Mouse (Mus musculus) neural tube, embryonic 14.5 days (tissue): ENCODE results near the gene Olfr148. TPM values are rescaled to one million over a fixed set of nuclear protein-coding genes. Genes with fewer than 3 reads are reported as not detected.

ENCODE experiments used
- ATAC-seq: fragments of 200-750 bp; cut with Nextera tagmentation; 2 replicates; pipeline ENCODE4 v1.8.0; 2017; ENCODE audit warnings: low read depth, mild to moderate bottlenecking, moderate TSS enrichment, moderate library complexity
- H3K27ac ChIP-seq: fragments of 300-500 bp; sonication (generic); 2 replicates; pipeline ENCODE4 v1.5.1; 2014; ENCODE audit warnings: low read depth, mild to moderate bottlenecking, control low read depth, low read length, moderate library complexity, mixed read lengths
- H3K27me3 ChIP-seq: fragments of 300-500 bp; sonication (generic); 2 replicates; pipeline ENCODE4 v1.6.1; 2014; ENCODE audit warnings: low read length; ENCODE audit not compliant: control insufficient read depth, insufficient read depth
- H3K36me3 ChIP-seq: fragments of 300-500 bp; sonication (generic); 2 replicates; pipeline ENCODE4 v1.6.1; 2014; ENCODE audit warnings: low read length, mixed read lengths; ENCODE audit not compliant: control insufficient read depth, insufficient read depth
- H3K4me1 ChIP-seq: fragments of 300-500 bp; sonication (generic); 2 replicates; pipeline ENCODE4 v1.6.1; 2014; ENCODE audit warnings: low read length; ENCODE audit not compliant: control insufficient read depth, insufficient read depth
- H3K4me2 ChIP-seq: fragments of 300-500 bp; sonication (generic); 2 replicates; pipeline ENCODE4 v1.6.1; 2014; ENCODE audit warnings: mild to moderate bottlenecking, low read depth, low read length, control low read depth
- H3K4me3 ChIP-seq: fragments of 300-500 bp; sonication (generic); 2 replicates; pipeline ENCODE4 v1.5.1; 2014; ENCODE audit warnings: low read depth, low read length, control low read depth, mixed read lengths
- H3K9ac ChIP-seq: fragments of 300-500 bp; sonication (generic); replicated peaks from 2 replicates; pipeline ENCODE4 v1.6.1; 2014; ENCODE audit warnings: low read depth, mild to moderate bottlenecking, control low read depth, low read length, mixed read lengths
- H3K9me3 ChIP-seq: fragments of 300-500 bp; sonication (generic); 2 replicates; pipeline ENCODE4 v1.6.1; 2016; ENCODE audit warnings: low read length; ENCODE audit not compliant: control insufficient read depth
- WGBS: fragments of 180-500 bp; shearing (Covaris S2); extraction: QIAGEN DNeasy Blood & Tissue Kit; methylation state at CpG from one replicate; pipeline ENCODE4 v1.1.7; 2014; 5-methylcytosine and 5-hydroxymethylcytosine counted together
- polyA plus RNA-seq: library from polyadenylated mRNA; unstranded; fragments of >200 nt; fragmentation: Nextera tagmentation; extraction: Ambion mirVana; gene quantifications from 2 replicates; pipeline ENCODE4 v1.2.1, GENCODE M21; 2014

The Olfr148 gene
- not detected in 2 replicates for polyA plus RNA-seq

- Histone ChIP-seq H3K9ac (no peak within 1 kb of the TSS), H3K4me2 (no peak within 1 kb of the TSS), H3K4me3 (no peak within 1 kb of the TSS), H3K4me1 (no peaks in the 10 kb centered on the region), H3K9me3 (no peaks in the 10 kb centered on the region), H3K36me3 (no peaks in the 10 kb centered on the region), H3K27me3 (no peaks in the 10 kb centered on the region), H3K27ac (no peak within 1 kb of the TSS)
- 73% methylated on average over 3 of the region's 3 CpGs for WGBS
- no peak for ATAC-seq
Observed at GRCm38 (mm10) chr9:39610355-39610754, at the start of gene Olfr148. Gene Olfr148 (plus strand): TSS chr9:39610655.

GRCm38 (mm10) chr9:39575469-39575868, 35.0 kb upstream of the Olfr148 start, which contains the start of gene Olfr959:
Gene Olfr959 (minus strand): TSS chr9:39575569.
- WGBS = 86% methylated on average over 3 of the region's 3 CpGs
- no peak within 1 kb of the TSS for H3K27ac ChIP-seq
- no peaks in the 10 kb centered on the region for H3K9me3 ChIP-seq
- no peak within 1 kb of the TSS for H3K4me3 ChIP-seq
- no peak within 1 kb of the TSS for H3K4me2 ChIP-seq
- H3K4me1 ChIP-seq = no peaks in the 10 kb centered on the region
- no peak for ATAC-seq
- no peaks in the 10 kb centered on the region for H3K36me3 ChIP-seq
- no peaks in the 10 kb centered on the region for H3K27me3 ChIP-seq
- no peak within 1 kb of the TSS for H3K9ac ChIP-seq

DNA sequence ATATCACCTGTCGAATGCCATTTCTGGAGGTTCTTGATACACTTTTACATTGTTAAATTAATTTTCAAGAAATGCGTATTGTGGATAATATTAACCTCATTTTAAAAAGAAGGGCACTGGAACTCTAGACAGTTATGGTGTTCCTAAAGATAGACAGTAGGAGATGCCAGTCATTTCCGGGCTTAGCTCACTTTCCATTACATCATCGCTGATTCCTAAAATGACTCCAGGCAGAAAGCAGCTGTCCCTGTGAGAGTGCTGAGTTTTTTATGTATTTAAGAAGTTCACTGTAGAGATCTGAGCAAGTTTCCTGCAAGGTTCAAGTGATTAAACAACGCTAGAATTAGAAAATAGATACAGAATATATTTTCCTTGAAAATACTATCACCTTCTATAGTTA, 33.4 kb upstream of the Olfr148 start:
- no peak overlapping the region for H3K4me2 ChIP-seq
- no peak overlapping the region for H3K4me3 ChIP-seq
- no peaks in the 10 kb centered on the region for H3K4me1 ChIP-seq
- no peaks in the 10 kb centered on the region for H3K9me3 ChIP-seq
- no peak overlapping the region for H3K9ac ChIP-seq
- H3K36me3 ChIP-seq = no peaks in the 10 kb centered on the region
- H3K27ac ChIP-seq = no peak overlapping the region
- WGBS = 90% methylated on average over 5 of the region's 5 CpGs
- ATAC-seq = no peak
- no peaks in the 10 kb centered on the region for H3K27me3 ChIP-seq

- Histone ChIP-seq H3K4me1 (no peaks in the 10 kb centered on the region; the same call in 1 of the 2 replicates), H3K9me3 (no peaks in the 10 kb centered on the region), H3K9ac (peak overlapping the region; percentile 21), H3K4me2 (peak overlapping the region; percentile 65), H3K27me3 (no peaks in the 10 kb centered on the region), H3K27ac (peak overlapping the region; percentile 41; the same call in 1 of the 2 replicates), H3K36me3 (no peaks in the 10 kb centered on the region), H3K4me3 (peak overlapping the region; percentile 34)
- under 1% methylated on average over 19 of the region's 19 CpGs for WGBS
- peak; percentile 93 for ATAC-seq
Observed at GRCm38 (mm10) chr9:39602536-39603332, 7.7 kb upstream of the Olfr148 start.

DNA sequence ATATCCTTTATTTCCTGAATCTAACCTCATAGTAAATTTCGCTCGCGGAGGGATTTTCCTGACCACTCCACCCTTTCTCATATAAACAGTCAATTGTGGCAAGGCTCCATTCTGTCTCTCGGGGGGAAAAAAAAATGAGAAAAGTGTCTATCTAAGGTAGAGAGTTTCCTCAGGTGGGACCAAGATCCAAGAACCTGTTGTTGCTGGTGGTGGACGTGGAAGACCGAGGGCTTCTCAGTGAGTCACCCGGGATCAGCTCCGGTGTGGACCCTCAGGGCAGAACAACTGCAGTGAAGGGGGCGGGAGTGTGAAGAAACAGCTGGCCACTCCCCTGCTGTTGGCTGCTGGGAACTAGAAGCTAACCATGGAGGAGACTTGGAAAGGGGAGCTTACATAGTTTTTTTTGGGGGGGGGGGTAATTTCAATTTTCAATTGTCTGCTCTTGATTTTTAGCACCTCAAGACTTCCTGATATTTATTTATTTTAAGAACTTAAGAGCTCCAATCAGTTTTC, 7.1 kb upstream of the Olfr148 start:
- Histone ChIP-seq H3K9ac (peak overlapping the region; percentile 21; the same call in 1 of the 2 replicates), H3K4me1 (no peaks in the 10 kb centered on the region; the same call in 1 of the 2 replicates), H3K27ac (peak overlapping the region; percentile 41; the same call in 1 of the 2 replicates), H3K27me3 (no peaks in the 10 kb centered on the region), H3K36me3 (no peaks in the 10 kb centered on the region), H3K9me3 (no peaks in the 10 kb centered on the region), H3K4me3 (peak overlapping the region; percentile 34), H3K4me2 (peak overlapping the region; percentile 65)
- ATAC-seq = peak; percentile 77
- 2% methylated on average over 9 of the region's 9 CpGs for WGBS

DNA sequence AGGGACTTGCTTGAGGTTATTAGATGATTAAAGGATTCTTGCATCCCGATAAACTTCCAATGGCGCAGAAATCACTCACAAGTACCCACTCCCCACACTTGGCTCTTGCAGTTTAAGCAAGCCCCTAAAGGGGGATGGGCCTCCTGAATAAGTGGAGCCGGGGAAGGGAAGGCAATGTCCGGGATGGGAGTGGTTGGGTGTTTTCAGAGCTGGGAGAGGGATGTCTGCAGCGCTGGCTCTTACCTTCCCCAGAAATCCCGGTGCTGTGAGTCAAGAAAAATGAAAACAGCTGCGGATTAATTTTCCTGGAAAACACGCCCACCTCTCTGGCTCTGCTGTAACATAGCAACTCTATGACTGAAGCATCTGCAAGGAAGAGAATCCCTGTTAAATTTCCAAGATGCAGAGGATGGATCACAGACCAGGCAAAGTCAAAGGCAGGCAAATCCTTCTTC, 6.4 kb upstream of the Olfr148 start, which contains the start of gene AW551984:
Gene AW551984, minus strand, starts transcription at position 405 of the 455 bp plus-strand sequence.
- Histone ChIP-seq H3K27ac (peak within 1 kb of the TSS; percentile 41; the same call in 1 of the 2 replicates), H3K9me3 (no peaks in the 10 kb centered on the region), H3K9ac (peak within 1 kb of the TSS; percentile 21; the same call in 1 of the 2 replicates), H3K4me1 (no peaks in the 10 kb centered on the region; the same call in 1 of the 2 replicates), H3K27me3 (no peaks in the 10 kb centered on the region), H3K36me3 (no peaks in the 10 kb centered on the region), H3K4me2 (peak within 1 kb of the TSS; percentile 65), H3K4me3 (peak within 1 kb of the TSS; percentile 34)
- peak; percentile 36 for ATAC-seq
- 0% methylated on average over 8 of the region's 8 CpGs for WGBS

DNA sequence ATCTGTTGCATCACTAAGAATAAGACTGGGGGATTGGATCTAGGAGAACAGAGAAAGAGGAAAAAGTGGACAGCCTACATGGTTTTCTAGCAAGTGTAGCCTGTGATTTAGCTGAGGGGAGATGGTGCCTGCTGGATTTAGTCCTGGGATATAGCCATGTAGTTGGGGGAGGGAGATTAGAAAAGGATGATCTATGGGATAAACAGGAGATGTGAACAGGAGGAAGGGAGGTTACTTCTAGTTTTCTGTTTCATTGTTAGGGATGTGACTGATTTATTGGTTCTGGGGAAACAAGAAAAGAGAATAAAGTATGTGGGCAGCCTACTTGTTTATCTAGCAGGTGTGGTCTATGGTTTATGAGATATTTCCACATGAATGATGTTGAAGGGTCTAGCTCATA, 2.0 kb upstream of the Olfr148 start:
- H3K36me3 ChIP-seq = no peaks in the 10 kb centered on the region
- no peak for ATAC-seq
- no peak overlapping the region for H3K27ac ChIP-seq
- no peak overlapping the region for H3K4me2 ChIP-seq
- H3K4me3 ChIP-seq = no peak overlapping the region
- no peak overlapping the region for H3K9ac ChIP-seq
- no peaks in the 10 kb centered on the region; the same call in 1 of the 2 replicates for H3K4me1 ChIP-seq
- no peaks in the 10 kb centered on the region for H3K9me3 ChIP-seq
- no peaks in the 10 kb centered on the region for H3K27me3 ChIP-seq

- ATAC-seq = peak; percentile 46; the same call in 1 of the 2 replicates
- 66% methylated on average over 1 of the region's 1 CpGs for WGBS
- H3K9me3 ChIP-seq = no peaks in the 10 kb centered on the region
- no peaks in the 10 kb centered on the region for H3K4me1 ChIP-seq
- no peak overlapping the region for H3K9ac ChIP-seq
- no peaks in the 10 kb centered on the region for H3K27me3 ChIP-seq
- H3K4me3 ChIP-seq = no peak overlapping the region
- no peak overlapping the region for H3K27ac ChIP-seq
- H3K4me2 ChIP-seq = no peak overlapping the region
- no peaks in the 10 kb centered on the region for H3K36me3 ChIP-seq
Observed at GRCm38 (mm10) chr9:39611953-39612352, 1.5 kb downstream of the Olfr148 start.

GRCm38 (mm10) chr9:39621073-39621472, 10.6 kb downstream of the Olfr148 start, which contains the start of gene Olfr960:
Gene Olfr960 (plus strand): TSS chr9:39621373.
- Histone ChIP-seq H3K9ac (no peak within 1 kb of the TSS), H3K4me3 (no peak within 1 kb of the TSS), H3K36me3 (no peaks in the 10 kb centered on the region), H3K4me1 (no peaks in the 10 kb centered on the region), H3K27me3 (no peaks in the 10 kb centered on the region), H3K27ac (no peak within 1 kb of the TSS), H3K9me3 (no peaks in the 10 kb centered on the region), H3K4me2 (no peak within 1 kb of the TSS)
- 76% methylated on average over 1 of the region's 1 CpGs for WGBS
- no peak for ATAC-seq
